Mouse (Mus musculus) ES-Bruce4 (cell line): ENCODE measurements around the gene A630095N17Rik.

Source experiments
- CTCF ChIP-seq: IDR thresholded peaks from one replicate; pipeline ENCODE4 v1.8.1; 2011; ENCODE audit warnings: low read depth, low read length
- EP300 ChIP-seq: IDR thresholded peaks from 2 replicates; pipeline ENCODE4 v1.6.1; 2011; ENCODE audit warnings: low read depth, low read length; ENCODE audit not compliant: insufficient read depth

DNA sequence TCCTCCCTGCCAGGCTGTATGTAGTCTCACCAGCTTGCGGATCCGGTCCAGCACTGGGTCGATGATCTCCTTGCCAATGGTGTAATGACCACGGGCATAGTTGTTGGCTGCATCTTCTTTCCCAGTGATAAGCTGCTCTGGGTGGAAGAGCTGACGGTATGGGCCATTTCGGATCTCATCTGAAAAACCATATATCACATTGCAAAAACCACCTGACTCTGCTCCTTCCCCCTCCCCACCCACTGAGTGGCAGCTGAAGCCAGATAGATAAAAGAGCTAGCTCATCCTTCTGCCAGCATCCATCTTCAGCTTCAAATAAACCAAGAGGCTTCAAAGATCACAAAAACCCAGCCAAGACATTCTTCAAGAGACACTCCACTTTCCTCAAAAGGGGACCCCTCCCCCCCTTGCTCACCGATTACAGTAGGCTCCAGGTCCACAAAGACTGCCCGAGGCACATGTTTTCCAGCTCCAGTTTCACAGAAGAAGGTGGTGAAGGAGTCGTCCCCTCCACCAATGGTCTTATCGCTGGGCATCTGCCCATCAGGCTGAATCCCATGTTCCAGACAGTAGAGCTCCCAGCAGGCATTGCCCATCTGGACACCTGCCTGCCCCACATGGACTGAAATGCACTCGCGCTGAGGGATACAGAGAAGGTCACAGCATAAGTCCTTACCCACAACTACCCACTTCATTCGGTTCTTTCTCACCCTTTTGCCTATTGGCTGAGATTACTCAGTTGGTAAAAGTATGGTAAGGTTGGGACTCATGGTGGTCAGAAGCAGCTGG lies 14.9 kb downstream of the A630095N17Rik start:
- TF ChIP-seq EP300 (no peak), CTCF (no peak)
